Mouse (Mus musculus) bone marrow, adult 2 months (tissue): ENCODE results near the gene Snn. TPM values are rescaled to one million over a fixed set of nuclear protein-coding genes. Genes with fewer than 3 reads are reported as not detected.

Experiments
- H3K27ac ChIP-seq: fragments of 200-500 bp; 2 replicates; pipeline ENCODE4 v1.5.1; 2012; ENCODE audit warnings: low read depth, mild to moderate bottlenecking, control low read depth, inconsistent platforms, low read length; ENCODE audit not compliant: control insufficient read depth, poor library complexity, insufficient read depth
- H3K4me1 ChIP-seq: fragments of 200-500 bp; 2 replicates; pipeline ENCODE4 v1.6.1; 2011; ENCODE audit warnings: low read length; ENCODE audit not compliant: control insufficient read depth, insufficient read depth
- H3K4me3 ChIP-seq: fragments of 200-500 bp; replicated peaks from 2 replicates; pipeline ENCODE3; 2011; ENCODE audit warnings: mild to moderate bottlenecking, low read depth, low read length, control low read depth; ENCODE audit not compliant: control insufficient read depth
- CTCF ChIP-seq: fragments of 200-500 bp; IDR thresholded peaks from 2 replicates; pipeline ENCODE4 v1.5.1; 2011; ENCODE audit warnings: low read length, control low read depth; ENCODE audit not compliant: control insufficient read depth, insufficient read depth
- POLR2A ChIP-seq: fragments of 200-500 bp; IDR thresholded peaks from 2 replicates; pipeline ENCODE4 v1.6.1; 2011; ENCODE audit warnings: low read depth, mild to moderate bottlenecking, control low read depth, low read length, borderline replicate concordance; ENCODE audit not compliant: control insufficient read depth
- WGBS: fragments of 180-500 bp; shearing (Covaris S2); methylation state at CpG from one replicate; pipeline ENCODE4 v1.1.7; 2018; 5-methylcytosine and 5-hydroxymethylcytosine counted together
- polyA plus RNA-seq: library from polyadenylated mRNA; stranded (reverse); fragments of >200 nt; gene quantifications from 2 replicates; pipeline ENCODE4 v1.2.4, GENCODE M21; 2011; ENCODE audit warnings: low replicate concordance; ENCODE audit not compliant: missing spikeins, insufficient read depth, insufficient read length

Snn gene
- polyA plus RNA-seq, 1 experiment = 21.6 TPM

- H3K4me1 ChIP-seq = peaks cover 1% of the 10 kb centered on the region; the same call in 1 of the 2 replicates
- H3K27ac ChIP-seq = peak overlapping the region; percentile 83
- H3K4me3 ChIP-seq = no peak overlapping the region
- WGBS = 74% methylated on average over 3 of the region's 3 CpGs
- TF ChIP-seq CTCF = no peak
- no peak for TF ChIP-seq POLR2A
These were observed 39.2 kb upstream of the Snn start for GRCm38 (mm10) chr16:11021403-11022112.

- no peak for TF ChIP-seq POLR2A
- TF ChIP-seq CTCF = no peak
- H3K4me3 ChIP-seq = no peak overlapping the region
- peaks cover 1% of the 10 kb centered on the region; the same call in 1 of the 2 replicates for H3K4me1 ChIP-seq
- H3K27ac ChIP-seq = peak overlapping the region; percentile 64; the same call in 1 of the 2 replicates
- 50% methylated on average over 4 of the region's 4 CpGs for WGBS
These were observed 38.6 kb upstream of the Snn start for GRCm38 (mm10) chr16:11022113-11022489.

- H3K4me1 ChIP-seq = peaks cover 1% of the 10 kb centered on the region; the same call in 1 of the 2 replicates
- no peak overlapping the region for H3K4me3 ChIP-seq
- no peak overlapping the region for H3K27ac ChIP-seq
- 87% methylated on average over 5 of the region's 5 CpGs for WGBS
- no peak for TF ChIP-seq CTCF
- no peak for TF ChIP-seq POLR2A
These were observed 37.1 kb upstream of the Snn start for GRCm38 (mm10) chr16:11023618-11024017.

DNA sequence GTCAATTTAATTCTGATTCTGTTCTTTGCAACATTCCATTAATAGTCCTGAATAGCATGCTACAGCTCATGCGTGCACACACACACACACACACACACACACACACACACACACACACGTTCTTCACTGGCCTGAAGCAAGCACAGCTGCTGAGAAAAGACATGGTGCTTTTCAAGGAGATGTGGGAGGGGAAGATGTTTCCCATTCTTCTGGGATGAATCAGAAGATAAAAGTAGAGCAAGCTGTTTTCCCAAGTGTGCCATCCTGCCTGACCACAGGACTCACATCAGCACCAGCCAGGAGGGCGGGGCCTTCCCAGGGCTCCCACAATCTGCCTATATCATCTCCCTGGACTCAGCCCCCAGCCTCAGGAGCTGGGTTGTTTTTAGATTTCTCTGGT, 35.9 kb upstream of the Snn start:
- WGBS = 84% methylated on average over 3 of the region's 3 CpGs

GRCm38 (mm10) chr16:11028206-11028605, 32.5 kb upstream of the Snn start:
- H3K4me1 ChIP-seq = no peaks in the 10 kb centered on the region; the same call in 1 of the 2 replicates
- no peak for TF ChIP-seq CTCF
- TF ChIP-seq POLR2A = no peak
- H3K4me3 ChIP-seq = no peak overlapping the region
- H3K27ac ChIP-seq = no peak overlapping the region
- 81% methylated on average over 7 of the region's 7 CpGs for WGBS

More for the DNA sequence above, 35.9 kb upstream of the Snn start:
- Histone ChIP-seq H3K4me1 (peaks cover 1% of the 10 kb centered on the region; the same call in 1 of the 2 replicates), H3K27ac (no peak overlapping the region), H3K4me3 (no peak overlapping the region)
- no peak for TF ChIP-seq CTCF
- no peak for TF ChIP-seq POLR2A

- no peak overlapping the region for H3K27ac ChIP-seq
- H3K4me1 ChIP-seq = no peaks in the 10 kb centered on the region
- WGBS = 66% methylated on average over 4 of the region's 4 CpGs
- H3K4me3 ChIP-seq = no peak overlapping the region
- TF ChIP-seq CTCF = no peak
- TF ChIP-seq POLR2A = no peak
These were observed 29.9 kb upstream of the Snn start for GRCm38 (mm10) chr16:11030844-11031243.

DNA sequence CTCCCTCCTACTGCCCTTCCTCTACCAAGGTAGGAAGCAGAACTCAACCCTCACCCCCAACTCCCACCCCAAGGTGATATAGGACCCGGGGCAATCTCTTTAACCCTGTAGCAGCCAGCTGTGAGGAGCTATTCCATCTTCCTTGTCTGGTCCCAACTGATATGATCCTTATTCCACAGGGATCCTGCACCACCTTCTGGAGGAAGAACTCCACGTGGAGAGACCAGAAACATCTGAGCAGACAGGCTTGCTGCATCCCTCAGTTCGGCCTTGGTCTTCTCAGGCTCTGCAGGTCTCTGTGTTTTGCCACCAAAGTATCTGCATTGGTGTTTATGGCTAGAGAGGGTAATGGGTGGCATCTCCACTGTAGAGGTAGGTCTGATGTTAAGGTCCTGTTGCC, 29.4 kb upstream of the Snn start:
- Histone ChIP-seq H3K4me3 (no peak overlapping the region), H3K27ac (no peak overlapping the region), H3K4me1 (no peaks in the 10 kb centered on the region)
- WGBS = 66% methylated on average over 3 of the region's 3 CpGs
- TF ChIP-seq POLR2A = no peak
- no peak for TF ChIP-seq CTCF

GRCm38 (mm10) chr16:11034193-11034803, 26.4 kb upstream of the Snn start:
- TF ChIP-seq CTCF (peak; percentile 99), POLR2A (no peak)
- WGBS = 3% methylated on average over 4 of the region's 4 CpGs
- Histone ChIP-seq H3K27ac (no peak overlapping the region), H3K4me3 (no peak overlapping the region), H3K4me1 (no peaks in the 10 kb centered on the region)
